Mouse (Mus musculus) liver, embryonic 13.5 days (tissue): Measurements from ENCODE around the gene Adk. TPM values are rescaled to one million over a fixed set of nuclear protein-coding genes. Genes with fewer than 3 reads are reported as not detected.

Source experiments
- ATAC-seq: fragments of 200-750 bp; cut with Nextera tagmentation; 2 replicates; pipeline ENCODE4 v1.8.0; 2017; ENCODE audit warnings: low read depth, mild to moderate bottlenecking, moderate number of reproducible peaks, moderate library complexity
- DNase-seq: peaks from one replicate; pipeline ENCODE4 v3.0.0; 2022
- H3K27ac ChIP-seq: fragments of 300-500 bp; sonication (generic); 2 replicates; pipeline ENCODE4 v1.5.1; 2015; ENCODE audit warnings: moderate library complexity, mild to moderate bottlenecking, inconsistent platforms
- H3K27me3 ChIP-seq: fragments of 300-500 bp; sonication (generic); 2 replicates; pipeline ENCODE4 v1.6.1; 2015; ENCODE audit warnings: mild to moderate bottlenecking, inconsistent platforms
- H3K36me3 ChIP-seq: fragments of 300-500 bp; sonication (generic); 2 replicates; pipeline ENCODE4 v1.6.1; 2015; ENCODE audit warnings: mild to moderate bottlenecking, inconsistent platforms
- H3K4me1 ChIP-seq: fragments of 300-500 bp; sonication (generic); replicated peaks from 2 replicates; pipeline ENCODE4 v1.6.1; 2015; ENCODE audit warnings: inconsistent platforms
- H3K4me2 ChIP-seq: fragments of 300-500 bp; sonication (generic); 2 replicates; pipeline ENCODE4 v1.6.1; 2015; ENCODE audit warnings: inconsistent platforms, mild to moderate bottlenecking, moderate library complexity
- H3K4me3 ChIP-seq: fragments of 300-500 bp; sonication (generic); replicated peaks from 2 replicates; pipeline ENCODE4 v1.5.1; 2015; ENCODE audit warnings: mild to moderate bottlenecking, inconsistent platforms
- H3K9ac ChIP-seq: fragments of 300-500 bp; sonication (generic); 2 replicates; pipeline ENCODE4 v1.6.1; 2015; ENCODE audit warnings: mild to moderate bottlenecking, inconsistent platforms
- H3K9me3 ChIP-seq: fragments of 300-500 bp; sonication (generic); replicated peaks from 2 replicates; pipeline ENCODE4 v1.6.1; 2016; ENCODE audit warnings: inconsistent platforms
- WGBS: fragments of 180-500 bp; shearing (Covaris S2); methylation state at CpG from one replicate; pipeline ENCODE4 v1.1.7; 2015; ENCODE audit not compliant: insufficient replicate concordance; 5-methylcytosine and 5-hydroxymethylcytosine counted together
- polyA plus RNA-seq: library from polyadenylated mRNA; unstranded; fragments of >200 nt; fragmentation: Nextera tagmentation; extraction: Ambion mirVana; gene quantifications from 2 replicates; pipeline ENCODE4 v1.2.1, GENCODE M21; 2015

Gene Adk
- polyA plus RNA-seq, 1 experiment from 2014 or later = 181 TPM

DNA sequence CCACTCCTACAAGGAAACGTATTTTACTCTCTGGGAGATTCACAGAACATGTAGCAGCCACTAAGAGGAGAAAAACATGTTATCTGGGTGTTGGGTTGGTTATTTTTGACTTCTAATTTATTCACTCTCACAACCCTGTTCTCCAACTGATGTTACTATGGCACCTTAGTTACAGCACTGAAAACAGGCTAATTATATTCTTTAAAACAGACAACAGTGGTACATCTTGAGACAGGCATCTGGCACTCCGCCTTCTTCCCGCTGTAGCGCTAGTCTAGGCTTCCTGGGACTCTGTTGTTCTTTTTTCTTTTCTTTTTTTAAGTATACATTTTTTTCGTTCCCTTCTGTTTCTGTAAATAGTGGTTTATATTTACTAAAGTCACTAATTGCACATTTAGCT, 258.2 kb downstream of the Adk start:
- Histone ChIP-seq H3K4me3 (no peak overlapping the region), H3K4me1 (0 out of 2 replicates have a peak, but pooled peaks cover 3% of the 10 kb centered on the region), H3K27me3 (no peaks in the 10 kb centered on the region), H3K9ac (no peak overlapping the region), H3K27ac (no peak overlapping the region), H3K9me3 (no peaks in the 10 kb centered on the region), H3K4me2 (no peak overlapping the region), H3K36me3 (no peaks in the 10 kb centered on the region)
- 81% methylated on average over 5 of the region's 5 CpGs for WGBS
- ATAC-seq (no peak), DNase-seq (no peak)

DNA sequence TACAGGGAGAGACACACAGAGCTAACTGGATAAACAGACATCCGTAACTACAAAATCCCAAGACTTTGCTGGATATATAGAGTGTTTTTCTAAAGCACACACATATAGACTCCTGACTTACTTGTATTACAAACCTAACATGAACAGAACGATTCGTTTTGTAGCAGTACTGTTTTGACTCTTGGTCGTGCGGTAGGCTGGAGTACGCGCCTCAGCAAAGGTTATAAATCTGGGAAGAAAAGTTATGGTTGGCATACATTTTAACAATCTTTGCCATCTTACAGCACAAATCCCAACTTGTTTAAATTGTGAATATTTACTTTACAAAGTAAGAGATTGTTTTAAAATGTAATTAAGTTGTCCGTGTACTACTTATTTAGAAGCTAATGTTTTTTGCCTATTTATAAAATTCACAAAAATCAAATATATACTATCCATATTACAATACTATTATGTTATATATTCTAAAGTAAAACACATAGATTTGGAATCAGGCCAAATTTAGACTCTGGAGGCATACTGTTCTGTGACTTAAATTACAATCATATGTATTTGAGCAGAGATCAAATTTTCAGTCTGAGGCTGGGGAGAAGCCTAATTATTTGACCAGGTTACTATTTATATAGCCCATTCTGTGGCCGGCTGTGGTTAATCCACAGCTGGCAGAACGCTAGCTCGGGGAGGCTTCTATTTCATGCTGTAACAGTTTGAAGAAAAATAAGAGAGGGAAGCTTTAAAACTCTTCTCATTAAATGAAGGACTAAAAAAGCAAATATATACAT, 261.4 kb downstream of the Adk start:
- 79% methylated on average over 11 of the region's 11 CpGs for WGBS

DNA sequence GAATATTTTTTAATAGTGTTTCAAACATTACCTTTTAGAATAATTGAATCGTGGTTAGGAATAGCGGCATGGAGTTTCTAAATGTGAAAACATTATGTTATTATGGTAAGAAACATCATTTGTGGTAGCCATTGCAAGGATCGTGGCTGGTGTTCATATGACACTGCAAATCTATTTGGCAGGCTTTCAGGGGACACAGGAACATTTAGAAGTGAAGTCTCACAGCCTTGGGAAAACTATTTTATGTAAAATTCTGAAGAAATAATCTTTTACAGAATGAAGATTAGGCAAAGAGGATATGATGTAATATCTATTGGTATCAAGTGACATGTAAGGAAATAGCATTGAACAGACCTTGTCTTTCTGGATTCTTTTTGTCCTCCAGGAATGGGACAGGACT, 262.1 kb downstream of the Adk start:
- no peak for DNase-seq
- H3K9ac ChIP-seq = no peak overlapping the region
- H3K4me2 ChIP-seq = no peak overlapping the region
- no peak for ATAC-seq
- H3K4me1 ChIP-seq = 0 out of 2 replicates have a peak, but pooled peaks cover 3% of the 10 kb centered on the region
- H3K27ac ChIP-seq = no peak overlapping the region
- no peak overlapping the region for H3K4me3 ChIP-seq
- H3K27me3 ChIP-seq = no peaks in the 10 kb centered on the region
- 78% methylated on average over 3 of the region's 3 CpGs for WGBS
- 0 out of 2 replicates have a peak, but pooled peaks cover 3% of the 10 kb centered on the region for H3K36me3 ChIP-seq
- H3K9me3 ChIP-seq = no peaks in the 10 kb centered on the region

More for the DNA sequence above, 261.4 kb downstream of the Adk start:
- Histone ChIP-seq H3K4me2 (no peak overlapping the region), H3K36me3 (0 out of 2 replicates have a peak, but pooled peaks cover 3% of the 10 kb centered on the region), H3K27me3 (no peaks in the 10 kb centered on the region), H3K27ac (no peak overlapping the region), H3K9ac (no peak overlapping the region), H3K4me3 (no peak overlapping the region), H3K4me1 (0 out of 2 replicates have a peak, but pooled peaks cover 3% of the 10 kb centered on the region), H3K9me3 (no peaks in the 10 kb centered on the region)
- ATAC-seq (no peak), DNase-seq (no peak)

DNA sequence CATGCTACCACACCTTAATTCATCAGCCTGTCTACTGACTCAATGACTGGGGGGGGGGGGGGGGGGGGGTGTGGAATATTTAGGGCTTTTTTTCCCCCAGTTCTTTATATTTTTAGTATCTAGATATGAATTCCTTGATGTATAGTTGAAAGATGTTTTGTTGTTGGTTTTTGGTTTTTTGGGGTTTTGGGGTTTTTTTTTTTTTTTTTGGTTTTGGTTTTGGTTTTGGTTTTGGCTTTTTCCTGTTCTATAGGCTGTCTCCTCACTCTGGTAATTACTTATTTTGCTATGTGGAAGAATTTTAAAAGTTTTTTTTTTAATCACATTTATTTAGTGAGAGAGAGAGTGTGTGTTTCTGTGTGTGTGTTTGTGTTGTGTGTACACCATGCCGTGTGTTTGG, 282.5 kb downstream of the Adk start:
- Histone ChIP-seq H3K27ac (no peak overlapping the region), H3K9ac (no peak overlapping the region), H3K36me3 (no peaks in the 10 kb centered on the region), H3K4me3 (no peak overlapping the region), H3K4me1 (no peaks in the 10 kb centered on the region), H3K9me3 (no peaks in the 10 kb centered on the region), H3K27me3 (no peaks in the 10 kb centered on the region), H3K4me2 (no peak overlapping the region)
- ATAC-seq (no peak), DNase-seq (no peak)
- 81% methylated on average over 1 of the region's 1 CpGs for WGBS

DNA sequence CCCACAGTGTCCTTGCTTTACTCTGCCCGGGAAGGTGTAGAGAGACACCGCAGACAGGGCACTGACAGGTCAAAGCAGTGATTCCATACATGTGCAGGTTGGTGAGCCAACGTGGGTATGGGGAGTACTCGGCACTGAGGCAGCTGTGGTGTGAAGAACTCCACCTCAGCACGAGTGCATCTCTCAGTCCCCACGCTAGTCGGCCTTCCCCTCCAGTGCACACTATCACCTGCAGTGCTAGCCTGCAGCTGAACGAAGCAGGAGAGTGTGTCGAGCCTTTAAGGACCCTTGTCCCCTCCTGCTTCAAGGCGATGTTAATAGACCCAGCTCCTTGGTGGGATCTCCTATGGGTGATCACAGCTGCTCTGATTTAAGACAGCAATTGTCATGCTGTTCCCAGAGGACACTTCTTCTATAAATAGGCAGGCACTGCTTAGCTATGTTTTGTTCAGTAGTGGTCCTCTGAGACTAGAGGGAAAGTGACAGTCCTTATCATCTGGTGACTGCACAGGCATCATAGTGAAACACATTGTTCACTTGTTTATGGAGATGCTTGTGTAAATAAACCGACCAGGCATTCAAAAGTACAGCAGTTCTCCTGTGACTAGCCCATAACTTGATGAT, 283.4 kb downstream of the Adk start:
- H3K4me3 ChIP-seq = no peak overlapping the region
- no peaks in the 10 kb centered on the region for H3K9me3 ChIP-seq
- H3K4me1 ChIP-seq = no peaks in the 10 kb centered on the region
- no peaks in the 10 kb centered on the region for H3K36me3 ChIP-seq
- no peak for ATAC-seq
- 81% methylated on average over 11 of the region's 11 CpGs for WGBS
- H3K9ac ChIP-seq = no peak overlapping the region
- no peak for DNase-seq
- H3K27me3 ChIP-seq = no peaks in the 10 kb centered on the region
- no peak overlapping the region for H3K4me2 ChIP-seq
- no peak overlapping the region; the same call in 1 of the 2 replicates for H3K27ac ChIP-seq

DNA sequence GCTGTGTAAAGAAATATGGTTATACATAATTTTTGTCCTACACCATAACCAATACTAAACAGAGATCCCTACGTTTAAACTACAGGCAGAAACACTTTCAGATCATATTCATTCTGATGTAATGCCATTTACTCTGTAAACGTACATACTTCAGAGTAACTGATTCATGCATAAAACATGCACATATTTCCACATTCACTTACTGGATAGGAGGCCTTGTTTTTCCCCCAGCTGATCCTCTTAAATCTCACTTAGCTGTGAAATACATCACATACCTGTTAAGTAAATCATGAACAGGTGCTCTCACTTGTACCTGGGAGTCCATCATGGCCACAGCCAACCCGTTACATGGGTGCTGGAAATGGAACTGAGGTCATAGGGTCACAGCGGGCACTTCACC, 285.6 kb downstream of the Adk start:
- DNase-seq (no peak), ATAC-seq (no peak)
- Histone ChIP-seq H3K9me3 (no peaks in the 10 kb centered on the region), H3K9ac (no peak overlapping the region), H3K27ac (no peak overlapping the region), H3K4me1 (no peaks in the 10 kb centered on the region), H3K36me3 (no peaks in the 10 kb centered on the region), H3K4me2 (no peak overlapping the region), H3K27me3 (no peaks in the 10 kb centered on the region), H3K4me3 (no peak overlapping the region)
- 83% methylated on average over 4 of the region's 4 CpGs for WGBS

DNA sequence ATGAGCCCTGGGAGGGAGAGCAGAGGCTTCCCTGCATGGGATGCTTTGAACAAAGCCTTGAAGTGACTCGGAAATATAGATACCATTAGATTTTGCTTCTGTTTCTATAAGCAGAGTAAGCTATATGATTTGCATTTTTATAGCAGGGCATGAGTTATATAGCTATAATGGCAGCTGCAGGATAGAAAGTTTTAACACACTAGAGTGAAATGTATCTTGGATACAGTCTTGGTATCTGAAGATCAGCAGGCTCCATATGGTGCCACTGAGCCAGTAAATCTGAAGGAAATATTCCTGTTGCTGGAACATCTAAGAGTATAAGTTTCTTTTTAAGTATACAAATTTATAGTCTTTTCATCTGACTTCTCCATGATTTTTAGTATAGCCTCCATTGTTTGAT, 288.8 kb downstream of the Adk start:
- Histone ChIP-seq H3K9me3 (no peaks in the 10 kb centered on the region), H3K27ac (no peak overlapping the region), H3K4me1 (no peaks in the 10 kb centered on the region), H3K36me3 (0 out of 2 replicates have a peak, but pooled peaks cover 2% of the 10 kb centered on the region), H3K4me3 (no peak overlapping the region), H3K4me2 (no peak overlapping the region), H3K9ac (no peak overlapping the region), H3K27me3 (no peaks in the 10 kb centered on the region)
- ATAC-seq = no peak
- DNase-seq = no peak
- WGBS = 71% methylated on average over 1 of the region's 1 CpGs

DNA sequence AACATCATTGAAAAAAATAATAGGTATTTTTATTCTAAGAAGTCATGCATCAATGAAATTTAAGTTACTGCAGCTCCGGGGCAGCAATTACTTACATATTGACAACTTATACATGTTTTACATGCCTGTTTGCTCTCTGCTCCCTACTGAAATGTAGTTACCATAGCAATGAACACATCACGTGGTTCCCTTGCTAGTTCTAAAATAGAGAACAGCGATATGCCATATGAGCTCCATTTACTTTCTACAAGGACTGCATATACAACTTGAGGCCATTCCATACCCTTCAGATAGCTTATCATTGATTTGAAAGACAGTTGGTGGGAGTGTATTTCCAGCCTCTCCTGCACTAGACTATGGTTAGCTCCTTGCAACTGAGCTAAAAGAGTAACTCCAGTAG, 290.6 kb downstream of the Adk start:
- Histone ChIP-seq H3K27ac (no peak overlapping the region), H3K4me3 (no peak overlapping the region), H3K4me2 (no peak overlapping the region), H3K4me1 (no peaks in the 10 kb centered on the region), H3K36me3 (0 out of 2 replicates have a peak, but pooled peaks cover 2% of the 10 kb centered on the region), H3K9me3 (no peaks in the 10 kb centered on the region), H3K9ac (no peak overlapping the region), H3K27me3 (no peaks in the 10 kb centered on the region)
- ATAC-seq (no peak), DNase-seq (no peak)
- 76% methylated on average over 3 of the region's 3 CpGs for WGBS

DNA sequence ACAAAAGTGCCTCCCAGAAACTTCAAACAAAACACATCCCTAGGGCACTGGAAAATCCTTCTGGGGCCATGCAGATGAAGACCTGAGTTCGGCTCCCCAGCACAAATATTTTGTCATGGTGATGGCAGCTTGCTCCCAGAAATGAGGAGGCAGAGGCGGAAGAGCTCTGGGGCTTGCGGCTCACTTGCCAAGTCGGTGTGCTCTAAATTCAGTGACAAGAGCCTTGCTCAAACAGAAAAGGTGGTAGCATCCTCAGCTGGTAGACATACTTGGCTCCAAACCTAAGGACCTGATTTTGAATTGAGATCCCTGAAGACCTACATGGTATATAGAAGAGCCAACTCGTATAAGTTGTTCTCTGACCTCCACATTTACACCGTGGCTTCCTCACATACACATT, 292.5 kb downstream of the Adk start:
- H3K27me3 ChIP-seq = no peaks in the 10 kb centered on the region
- no peaks in the 10 kb centered on the region for H3K4me1 ChIP-seq
- no peak overlapping the region for H3K27ac ChIP-seq
- H3K4me2 ChIP-seq = no peak overlapping the region
- no peak overlapping the region for H3K9ac ChIP-seq
- H3K9me3 ChIP-seq = no peaks in the 10 kb centered on the region
- H3K4me3 ChIP-seq = no peak overlapping the region
- DNase-seq = no peak
- 0 out of 2 replicates have a peak, but pooled peaks cover 2% of the 10 kb centered on the region for H3K36me3 ChIP-seq
- ATAC-seq = no peak
- 83% methylated on average over 6 of the region's 6 CpGs for WGBS

DNA sequence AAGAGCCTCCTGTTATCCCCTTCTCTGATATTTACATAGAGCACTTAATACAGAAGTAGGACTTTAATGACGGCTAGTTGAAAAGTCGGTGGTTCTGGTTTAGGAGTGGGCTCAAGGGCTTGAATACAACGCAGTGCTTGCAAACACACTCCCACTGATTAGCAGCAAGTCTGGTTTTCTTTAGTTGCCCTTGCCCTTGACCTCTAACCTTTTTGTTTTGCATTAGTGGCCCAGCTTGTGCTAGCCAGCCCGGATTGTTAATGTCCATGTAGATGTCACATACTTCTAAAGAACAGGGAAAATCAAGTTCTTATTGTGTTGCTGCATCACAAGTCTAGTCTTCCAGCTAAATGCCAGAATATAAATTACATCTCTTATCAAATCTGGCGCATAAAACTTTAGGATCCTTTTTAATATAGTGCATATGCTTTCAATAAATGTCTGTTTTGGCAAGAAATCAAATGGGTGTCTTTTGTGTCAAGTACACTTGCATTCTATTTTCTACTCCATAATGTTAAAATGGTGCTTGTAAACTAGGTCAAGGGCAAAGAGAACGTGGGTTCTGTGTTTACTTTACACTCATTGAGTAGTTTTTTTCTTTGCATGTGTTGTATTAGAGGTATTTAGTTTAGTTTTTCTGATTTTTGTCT, 296.4 kb downstream of the Adk start:
- DNase-seq (no peak), ATAC-seq (no peak)
- Histone ChIP-seq H3K9ac (no peak overlapping the region), H3K36me3 (0 out of 2 replicates have a peak, but pooled peaks cover 2% of the 10 kb centered on the region), H3K27ac (no peak overlapping the region), H3K4me3 (no peak overlapping the region), H3K4me1 (no peaks in the 10 kb centered on the region), H3K4me2 (no peak overlapping the region), H3K9me3 (no peaks in the 10 kb centered on the region), H3K27me3 (no peaks in the 10 kb centered on the region)
- WGBS = 68% methylated on average over 6 of the region's 6 CpGs

DNA sequence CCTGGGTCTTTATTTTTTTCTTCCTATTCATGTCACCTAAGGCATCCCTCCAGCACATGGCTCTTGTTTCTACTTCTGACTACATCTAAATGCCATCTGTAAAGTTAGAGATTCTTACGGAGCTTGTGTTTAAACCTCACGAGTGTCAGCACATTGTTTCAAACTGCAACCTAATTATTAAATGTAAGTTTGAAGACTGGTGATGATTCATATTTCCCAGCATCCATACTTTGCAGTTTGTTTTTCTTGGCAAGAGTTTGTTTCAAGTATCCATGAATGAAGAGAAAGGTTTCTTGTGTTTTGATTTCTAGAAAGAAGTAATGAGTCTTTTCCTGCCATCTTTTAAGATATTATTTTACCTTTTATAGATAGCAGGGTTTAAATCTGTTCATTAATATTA, 299.3 kb downstream of the Adk start:
- DNase-seq = no peak
- Histone ChIP-seq H3K4me1 (no peaks in the 10 kb centered on the region), H3K27ac (no peak overlapping the region), H3K4me3 (no peak overlapping the region), H3K4me2 (no peak overlapping the region), H3K36me3 (no peaks in the 10 kb centered on the region), H3K9me3 (no peaks in the 10 kb centered on the region), H3K27me3 (no peaks in the 10 kb centered on the region), H3K9ac (no peak overlapping the region)
- WGBS = 82% methylated on average over 2 of the region's 2 CpGs
- no peak for ATAC-seq
